Mouse (Mus musculus) urinary bladder, postnatal 25 days (tissue): ENCODE data around the gene Tmem139.

Experiments
- DNase-seq: peaks from one replicate; pipeline ENCODE4 v3.0.0; 2022; ENCODE audit warnings: low spot score

Gene Tmem139

DNA sequence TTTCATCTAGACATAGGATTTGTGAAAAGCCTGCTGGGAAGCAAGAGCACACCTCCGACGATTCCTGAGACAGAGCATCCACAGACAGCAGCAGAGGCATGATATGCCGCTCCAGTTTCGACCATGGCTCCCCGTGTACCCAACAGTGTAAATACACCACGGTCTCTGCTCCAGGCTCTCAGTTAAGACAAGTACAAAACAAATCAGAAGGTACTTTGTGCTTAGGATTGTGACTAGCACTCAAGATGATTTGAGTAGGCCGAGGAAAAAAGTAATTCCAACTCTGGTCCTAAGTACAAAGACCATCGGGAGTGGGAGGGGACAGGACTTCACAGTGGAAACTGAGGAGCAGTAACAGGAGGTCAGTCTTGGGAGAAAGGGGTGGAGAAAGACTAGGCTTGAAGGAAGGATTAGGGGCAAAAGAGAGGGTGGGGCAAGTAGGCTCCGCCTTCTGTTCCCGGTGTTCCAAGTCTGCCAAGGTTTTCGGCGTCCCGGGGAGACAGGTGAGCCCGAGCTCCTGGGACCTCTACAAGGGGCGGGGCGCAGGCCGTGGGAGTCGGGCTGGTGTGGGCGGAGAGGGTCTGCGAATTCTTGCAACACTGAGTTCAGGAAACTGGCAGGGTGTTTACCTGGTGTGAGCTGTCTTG, at the start of gene Tmem139:
Tmem139 (plus strand) TSS at position 447 of the 647 bp plus-strand sequence.
- no peak for DNase-seq

DNA sequence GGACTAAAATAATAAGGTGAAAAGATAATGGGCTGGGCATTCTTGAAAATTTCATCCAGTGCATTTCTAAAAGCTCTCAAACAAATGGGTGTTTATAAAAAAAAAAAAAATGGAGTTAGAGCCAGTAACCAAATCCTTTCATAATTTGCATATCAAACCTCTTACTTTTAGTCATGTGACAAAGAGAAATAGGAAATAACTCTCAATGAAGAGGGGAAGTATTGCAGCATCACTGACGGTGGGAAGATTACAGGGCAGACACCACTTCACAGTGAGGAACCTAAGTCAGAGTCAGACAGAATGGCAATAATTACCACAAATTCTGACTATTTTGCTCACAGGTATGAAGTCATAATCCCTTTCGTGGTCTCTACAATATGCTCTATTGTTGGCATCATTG, 46.7 kb upstream of the Tmem139 start, which contains the start of gene Tas2r144:
Tas2r144 (plus strand) TSS at position 301 of the 400 bp plus-strand sequence.
- DNase-seq: no peak

DNA sequence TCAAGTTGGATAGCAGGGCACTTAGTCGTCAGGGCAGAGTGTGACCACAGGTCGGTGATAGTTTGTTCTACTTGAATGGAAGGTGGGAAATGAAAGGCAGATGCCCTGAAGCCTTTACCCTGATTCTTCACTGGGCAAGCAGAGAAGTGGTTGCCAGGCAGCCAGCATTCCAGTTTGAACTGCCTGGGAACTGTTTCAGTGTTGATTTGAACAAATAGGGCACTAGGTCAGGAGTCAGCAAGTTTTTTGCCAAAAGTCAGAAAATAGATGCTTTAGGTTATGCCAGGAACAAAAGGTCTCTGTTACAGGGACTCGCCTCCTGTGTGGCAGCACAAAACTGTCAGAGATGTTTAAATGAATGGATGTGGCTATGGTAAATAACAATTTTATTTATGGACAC, 39.5 kb upstream of the Tmem139 start:
- DNase-seq: no peak

DNA sequence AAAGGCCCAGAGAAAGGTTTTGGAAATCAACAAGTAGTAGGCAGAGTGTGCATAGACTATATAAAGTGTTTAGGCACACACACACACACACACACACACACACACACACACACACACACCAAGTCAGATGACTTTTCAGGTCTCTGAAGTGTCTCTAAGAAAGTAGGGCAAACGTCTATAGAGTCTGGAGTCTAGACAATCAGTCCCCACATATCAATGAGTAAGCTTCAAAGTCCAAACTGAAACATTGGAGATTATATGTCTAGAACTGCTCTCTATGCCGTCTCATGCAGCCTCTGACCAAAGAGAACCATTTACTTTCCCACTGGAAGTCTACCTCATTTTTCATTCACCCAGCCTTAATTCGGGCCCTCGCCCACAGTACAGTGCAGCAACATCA, 36.7 kb upstream of the Tmem139 start:
- no peak for DNase-seq

DNA sequence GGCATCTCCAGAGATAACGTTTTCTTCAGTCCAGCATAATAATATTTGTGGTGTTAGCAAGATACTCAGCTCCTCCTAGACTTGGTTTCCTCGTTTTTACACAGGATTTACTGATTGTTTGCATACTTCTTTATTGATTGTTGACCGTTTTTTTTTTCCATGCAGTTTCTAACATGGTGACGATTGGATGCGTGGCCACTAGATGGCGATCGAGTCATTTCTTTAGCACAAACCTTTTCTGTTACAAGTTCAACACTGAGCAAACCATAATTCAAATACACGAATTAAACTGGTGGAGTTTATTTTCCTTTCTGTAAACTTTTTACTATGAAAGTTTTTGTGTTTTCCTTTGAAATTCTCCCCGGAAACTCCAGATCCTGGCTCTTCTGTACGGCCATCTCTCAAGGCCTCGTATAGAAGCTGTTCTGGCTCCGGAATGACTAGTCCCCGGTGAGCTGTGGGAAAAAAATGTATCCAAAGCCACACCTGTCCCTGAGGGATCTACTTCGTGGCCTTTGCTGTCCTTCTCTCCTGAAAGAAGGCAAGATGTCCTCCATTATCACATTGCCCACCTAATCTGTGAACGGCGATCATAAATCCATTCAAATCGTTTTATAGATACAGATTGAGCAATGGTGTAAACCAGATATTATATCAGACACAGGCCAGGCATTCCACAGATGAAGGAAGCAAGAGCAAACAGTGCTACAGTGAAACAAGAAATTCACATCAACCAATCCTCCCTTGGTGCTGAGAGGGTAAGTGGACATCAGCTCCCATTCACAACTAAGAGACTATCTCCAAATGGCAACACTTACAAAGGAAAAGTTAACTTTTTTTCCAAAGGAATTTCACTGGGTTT, 34.3 kb upstream of the Tmem139 start:
- DNase-seq: peak; percentile 60

DNA sequence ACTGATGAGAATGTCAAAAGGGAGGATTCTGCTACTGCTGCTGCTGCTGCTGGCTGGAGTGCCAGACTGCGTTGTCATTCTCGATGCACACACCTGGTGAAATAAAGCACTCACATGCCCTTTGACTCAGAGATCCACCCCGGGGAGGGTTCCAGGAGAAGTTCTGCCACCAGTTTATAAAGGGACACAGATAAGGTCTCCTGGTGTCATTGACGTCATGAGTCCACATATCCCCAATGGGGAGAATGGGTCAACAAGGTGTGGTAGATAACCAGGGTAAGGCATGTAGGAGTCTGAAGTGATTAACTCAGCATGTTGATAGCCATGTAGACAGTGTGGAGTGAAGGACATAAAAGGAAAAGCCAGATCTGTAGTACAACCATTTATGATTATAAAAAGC, 32.2 kb upstream of the Tmem139 start:
- no peak for DNase-seq

DNA sequence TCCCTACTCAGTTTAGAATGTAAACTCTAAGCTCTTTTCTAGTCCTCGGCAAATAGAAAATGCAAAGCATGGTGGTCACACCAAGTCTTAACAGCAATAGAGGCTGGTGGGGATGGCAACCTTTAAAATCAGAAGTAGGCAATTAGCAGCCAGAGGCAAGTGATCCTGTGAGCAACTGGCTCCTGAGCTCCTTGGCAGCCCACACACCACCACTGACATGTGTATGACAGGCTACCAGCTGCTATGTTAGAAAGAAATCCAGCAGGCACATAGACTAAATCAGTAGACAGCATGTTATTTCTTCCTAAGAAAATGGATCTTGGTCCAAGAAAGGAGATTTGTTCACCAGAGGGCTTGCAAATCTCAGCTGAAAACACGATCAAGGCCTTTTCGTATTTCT, 30.6 kb upstream of the Tmem139 start:
- DNase-seq: no peak

DNA sequence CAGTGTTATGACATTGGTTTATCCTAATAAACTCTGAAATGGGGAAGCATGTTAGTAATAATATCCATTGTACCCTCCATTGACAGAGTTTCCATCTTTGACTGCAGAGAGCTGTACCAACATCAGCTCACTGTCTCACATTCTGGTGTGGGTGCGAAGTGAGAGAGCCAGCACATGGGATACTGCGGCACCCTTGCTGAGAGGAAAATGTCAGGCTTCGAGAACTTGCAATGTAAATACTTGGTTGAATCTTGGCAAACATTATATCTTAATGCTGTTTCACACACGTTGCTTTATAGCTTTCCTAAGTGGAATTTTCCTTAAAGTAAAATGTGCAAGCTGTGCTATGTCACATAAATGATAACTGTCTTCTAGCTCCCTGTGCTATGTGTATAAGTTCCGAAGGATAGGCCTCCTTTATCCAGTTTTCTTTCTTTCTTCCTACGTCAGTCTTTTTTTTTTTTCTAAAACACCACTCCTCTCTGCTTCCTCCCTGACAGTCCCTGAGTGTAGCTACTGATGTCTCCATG, 24.4 kb upstream of the Tmem139 start:
- DNase-seq: no peak

DNA sequence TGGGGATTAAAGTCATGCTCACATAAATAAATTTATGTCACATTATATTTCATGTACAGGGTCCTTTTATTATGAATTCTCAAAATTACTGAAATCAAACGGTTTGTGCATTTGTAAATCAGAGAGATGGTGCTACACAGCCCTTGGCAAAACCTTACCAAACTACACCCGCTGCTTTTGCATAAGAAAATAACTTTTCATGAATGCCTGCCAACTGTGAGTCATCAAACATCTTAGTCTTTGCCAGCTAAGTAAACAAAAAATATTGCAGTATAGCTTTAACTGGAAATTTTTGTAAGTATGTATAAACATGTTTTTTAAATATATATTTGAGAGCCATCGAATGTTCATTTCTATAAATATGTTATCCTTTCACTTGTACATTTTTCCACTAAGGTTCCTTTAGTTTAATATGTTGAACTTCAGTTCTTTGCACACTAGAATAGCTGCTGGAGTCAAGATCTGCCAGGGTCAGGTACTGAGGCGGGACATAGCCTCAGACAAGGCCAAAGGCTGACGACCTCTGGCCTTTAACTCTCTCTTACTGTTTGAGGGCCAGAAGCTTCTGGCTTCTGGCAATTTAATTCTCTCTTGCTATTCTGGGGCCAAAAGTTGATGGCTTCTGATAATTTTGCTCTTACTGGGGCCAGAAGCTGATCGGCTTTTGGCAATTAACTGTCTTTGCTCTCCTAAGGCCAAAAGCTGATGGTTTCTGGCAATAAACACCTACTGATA, 20.3 kb upstream of the Tmem139 start:
- DNase-seq: no peak

DNA sequence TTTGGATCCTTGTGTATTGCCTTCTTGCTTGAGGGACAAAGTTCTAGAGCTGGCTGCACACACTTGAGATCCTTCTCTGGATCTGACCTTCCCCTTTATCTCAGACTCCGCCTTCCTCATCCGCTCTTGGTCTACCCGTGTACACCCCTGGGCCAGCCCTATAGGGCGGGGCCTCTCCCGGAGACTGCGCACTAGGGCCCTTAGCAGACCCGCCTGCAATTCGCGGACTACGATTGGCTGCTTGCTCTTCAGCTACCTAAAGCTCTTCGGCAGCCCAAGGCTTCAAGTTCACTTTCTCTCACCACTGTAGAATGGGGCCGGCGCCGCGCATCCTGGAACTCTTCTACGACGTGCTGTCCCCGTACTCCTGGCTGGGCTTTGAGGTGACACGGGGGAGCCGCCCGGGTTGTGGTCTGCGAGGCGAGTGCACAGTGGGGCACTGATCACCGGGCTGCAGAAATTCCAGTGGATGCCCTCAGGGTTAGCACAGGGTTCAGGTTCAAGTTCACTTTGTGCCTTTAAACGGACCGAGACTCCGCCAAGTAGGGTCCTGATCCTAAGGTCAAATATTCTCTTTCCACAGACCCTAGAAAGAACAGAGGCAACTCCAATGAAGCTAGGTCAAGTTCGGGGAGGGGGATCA, 15.9 kb upstream of the Tmem139 start, which contains the start of gene Gstk1:
Gstk1 (plus strand) TSS at position 225 of the 643 bp plus-strand sequence.
- DNase-seq: peak; percentile 69

DNA sequence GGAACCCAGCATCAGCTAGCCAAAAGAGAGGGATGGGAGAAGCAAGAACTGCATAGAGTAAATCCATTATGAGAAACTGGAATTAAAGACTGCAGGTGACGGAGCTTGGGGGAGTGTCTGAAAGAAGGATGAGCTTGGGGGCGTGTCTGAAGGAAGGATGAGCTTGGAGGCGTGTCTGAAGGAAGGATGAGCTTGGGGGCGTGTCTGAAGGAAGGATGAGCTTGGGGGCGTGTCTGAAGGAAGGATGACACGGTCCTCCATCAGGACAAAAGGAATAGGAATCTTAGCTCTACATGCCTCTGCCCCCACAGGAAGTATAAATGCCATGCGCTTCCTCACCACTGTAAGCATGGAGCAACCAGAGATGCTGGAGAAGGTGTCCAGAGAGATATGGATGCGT, 14.6 kb upstream of the Tmem139 start:
- DNase-seq: no peak

DNA sequence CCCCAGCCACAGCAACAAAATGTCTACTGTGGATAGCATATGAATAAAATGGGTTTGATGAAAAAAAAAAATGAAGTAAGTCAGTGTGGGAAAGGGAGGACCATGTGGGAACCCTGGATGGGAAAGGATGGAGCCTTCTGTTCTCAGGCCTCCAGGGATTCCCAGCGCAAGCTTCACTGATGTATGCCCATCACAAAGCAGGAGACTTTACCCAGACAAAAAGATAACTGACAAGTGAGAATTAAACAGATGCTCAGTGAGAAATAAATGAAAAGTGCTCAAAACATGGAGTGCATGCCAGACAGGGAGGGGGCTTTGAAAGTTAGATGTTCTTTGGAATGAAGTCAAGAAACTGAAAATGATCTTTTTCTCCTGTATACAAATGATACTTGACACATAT, 13.8 kb upstream of the Tmem139 start:
- no peak for DNase-seq

DNA sequence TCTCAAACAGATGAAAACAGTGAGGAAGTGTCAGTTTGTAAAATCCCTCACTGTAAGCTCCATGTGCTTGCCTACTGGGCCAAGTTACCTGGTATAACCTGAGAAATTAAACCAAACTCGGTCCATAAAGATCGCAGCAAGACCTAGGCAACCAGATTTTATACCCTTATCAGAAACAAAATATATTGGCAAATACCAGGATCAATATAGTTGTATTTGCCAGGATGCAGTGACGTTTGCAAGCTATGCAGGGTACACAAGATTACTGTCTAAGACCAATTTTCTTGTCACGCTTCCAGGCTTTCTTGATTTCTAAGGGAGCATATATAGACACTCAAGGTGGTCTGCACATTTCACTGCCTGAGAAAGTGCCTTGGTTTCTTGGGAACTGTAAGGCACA, 10.0 kb upstream of the Tmem139 start:
- DNase-seq: no peak

DNA sequence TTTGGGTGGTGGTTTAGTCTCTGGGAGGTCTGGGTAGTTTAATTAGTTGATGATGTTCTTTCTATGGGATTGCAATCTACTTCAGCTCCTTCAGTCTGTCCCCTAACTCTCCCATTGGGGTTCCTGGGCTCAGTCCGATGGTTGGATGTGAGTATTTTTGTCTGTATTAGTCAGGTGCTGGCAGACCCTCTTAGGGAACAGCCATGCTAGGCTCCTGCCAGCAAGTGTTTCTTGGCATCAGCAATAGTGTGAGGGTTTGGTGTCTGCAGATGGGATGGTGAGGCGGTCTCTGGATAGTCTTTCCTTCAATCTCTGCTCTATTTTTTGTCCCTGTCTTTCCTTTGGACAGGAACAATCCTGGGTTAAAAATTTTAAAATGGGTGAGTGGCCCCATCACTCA, 8.7 kb upstream of the Tmem139 start:
- DNase-seq: no peak

DNA sequence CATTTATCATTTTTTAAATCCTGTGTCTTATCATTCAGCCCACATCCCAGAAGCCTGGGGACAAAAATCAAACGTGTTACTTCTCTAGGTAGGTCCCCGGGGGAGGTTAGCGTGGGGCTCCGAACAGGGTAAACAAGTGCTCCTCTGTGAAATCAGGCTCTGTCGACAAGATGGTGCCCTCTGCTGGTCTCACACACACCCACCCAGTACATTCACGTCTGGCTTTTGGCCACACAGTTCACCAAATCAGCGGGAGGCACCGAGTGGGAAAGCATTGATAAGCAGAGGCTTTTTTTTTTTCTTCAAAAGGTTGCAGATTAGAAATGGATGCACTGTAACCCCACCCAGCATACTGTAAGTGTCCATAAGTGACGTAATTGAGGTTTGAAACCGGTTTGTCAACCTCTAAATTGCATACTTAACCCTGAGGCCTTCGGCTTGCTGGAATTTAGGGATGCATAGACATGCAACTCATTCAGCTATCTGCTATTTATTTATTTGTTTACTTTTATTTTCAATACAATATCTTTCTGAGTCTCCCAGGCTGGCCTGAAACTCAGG, 4.4 kb upstream of the Tmem139 start:
- peak; percentile 39 for DNase-seq

DNA sequence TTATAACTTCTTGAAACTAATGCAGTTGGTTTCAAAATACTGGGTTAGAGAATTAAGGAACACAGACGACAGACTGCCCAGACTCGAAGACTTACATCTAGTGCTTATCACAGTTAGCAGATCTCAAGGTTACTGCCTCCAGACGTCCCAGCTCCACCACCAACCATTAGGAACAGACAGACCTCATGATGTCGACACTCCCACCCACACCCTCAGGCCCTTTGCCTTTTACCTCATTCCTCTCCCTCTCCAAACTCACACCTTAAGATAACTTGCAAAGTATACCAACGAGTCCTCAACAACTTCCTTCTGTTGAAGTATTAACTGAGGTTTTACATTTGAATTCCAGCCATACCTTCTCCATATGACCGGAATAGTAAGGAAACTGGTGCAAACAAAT, 1.3 kb upstream of the Tmem139 start:
- no peak for DNase-seq

DNA sequence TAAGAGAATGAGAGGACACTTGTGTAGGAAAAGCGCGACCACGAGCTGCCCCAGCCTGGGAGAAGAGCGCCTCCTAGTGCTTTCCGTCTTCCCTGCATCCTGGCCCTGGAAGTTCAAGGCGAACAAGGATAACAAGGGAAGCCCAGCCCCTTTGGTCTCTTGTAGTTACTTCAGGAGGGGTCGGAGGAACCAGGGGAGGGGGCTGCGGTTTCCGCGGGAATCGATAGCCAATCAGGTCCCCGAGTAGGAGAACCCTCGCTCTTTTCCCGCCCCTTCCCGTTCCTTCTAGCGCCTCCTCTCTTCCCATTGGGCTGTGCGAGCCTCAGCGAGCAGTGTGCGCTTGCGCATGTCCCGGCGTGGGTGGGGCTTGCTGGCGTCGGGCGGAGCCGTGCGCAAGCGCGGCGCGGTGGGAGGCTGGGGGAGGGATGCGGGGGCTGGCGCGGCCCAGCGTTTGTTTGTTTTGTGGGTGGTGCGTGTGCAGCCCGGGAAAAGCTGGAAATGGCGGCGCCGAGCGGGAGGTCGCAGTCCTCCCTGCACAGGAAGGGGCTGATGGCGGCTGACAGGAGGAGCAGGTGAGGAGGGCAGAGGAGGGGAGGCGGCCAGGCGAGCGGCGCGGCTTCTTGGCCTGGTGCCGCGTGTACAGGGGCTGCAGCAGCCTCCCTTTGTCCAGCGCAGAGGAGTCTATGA, 3.0 kb downstream of the Tmem139 start, which contains the start of gene Casp2:
Casp2 (plus strand) TSS at position 360 of the 687 bp plus-strand sequence.
- DNase-seq: peak; percentile 99

DNA sequence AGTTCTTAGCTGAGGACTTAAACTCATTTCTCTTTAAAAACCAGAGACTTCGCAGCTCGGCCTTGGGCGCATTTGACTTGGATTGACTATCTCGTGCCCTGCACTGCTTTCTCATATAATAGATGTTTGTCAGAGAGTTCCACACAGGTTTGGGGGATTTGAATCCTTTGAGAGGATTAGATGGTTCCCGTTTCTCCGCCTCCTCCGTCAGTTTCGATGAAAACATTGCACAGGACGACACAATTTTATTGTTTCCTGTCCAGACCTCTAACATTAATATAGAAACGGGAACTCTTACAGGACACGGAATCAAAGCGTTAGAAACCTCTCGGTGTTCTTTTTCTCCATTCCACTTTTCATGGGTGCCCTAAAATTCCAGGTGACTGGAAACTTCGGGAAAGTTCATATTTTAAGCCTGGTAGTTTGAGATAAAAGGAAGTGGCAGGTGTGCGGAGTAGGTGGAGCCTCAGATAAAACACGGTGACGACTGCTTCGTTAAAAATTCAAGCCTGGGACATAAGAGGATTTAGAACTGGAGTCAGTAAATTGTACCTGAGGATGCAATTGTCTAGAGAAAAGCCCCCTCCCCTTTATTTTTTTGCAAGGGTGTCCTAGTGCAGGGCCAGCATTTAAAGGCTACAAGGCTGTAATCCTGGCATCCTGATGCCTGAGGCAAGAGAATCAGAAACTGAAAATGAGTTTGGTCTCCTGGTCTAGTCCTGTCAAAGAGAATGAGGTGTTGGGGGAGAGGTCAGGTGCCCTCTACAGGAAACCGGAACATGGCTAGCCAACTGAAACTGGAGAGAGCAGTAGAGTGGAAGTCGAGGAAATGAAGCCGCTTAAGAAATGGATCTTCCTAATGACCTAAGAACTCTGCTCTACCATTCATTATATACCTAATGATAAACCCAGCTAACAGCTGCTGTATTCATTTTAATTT, 3.9 kb downstream of the Tmem139 start:
- DNase-seq: no peak

DNA sequence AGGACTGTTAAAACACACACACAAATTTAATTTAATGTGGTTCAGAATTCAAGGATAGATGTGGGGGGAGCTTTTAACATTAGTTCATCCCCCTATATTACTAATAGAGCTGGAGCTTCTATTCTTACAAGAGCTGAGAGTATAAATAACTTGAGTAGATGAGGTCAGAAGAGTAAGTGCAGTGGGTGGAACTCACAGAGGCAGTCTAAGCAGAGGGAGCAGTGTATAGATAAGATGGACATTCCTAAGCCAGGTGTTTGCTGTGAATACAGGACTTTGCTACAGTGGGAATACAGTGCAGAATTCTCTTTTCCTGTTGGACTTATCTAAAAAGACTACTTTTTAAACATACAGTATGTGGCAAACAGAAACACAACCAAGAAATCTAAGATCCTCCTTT, 9.0 kb downstream of the Tmem139 start:
- no peak for DNase-seq

DNA sequence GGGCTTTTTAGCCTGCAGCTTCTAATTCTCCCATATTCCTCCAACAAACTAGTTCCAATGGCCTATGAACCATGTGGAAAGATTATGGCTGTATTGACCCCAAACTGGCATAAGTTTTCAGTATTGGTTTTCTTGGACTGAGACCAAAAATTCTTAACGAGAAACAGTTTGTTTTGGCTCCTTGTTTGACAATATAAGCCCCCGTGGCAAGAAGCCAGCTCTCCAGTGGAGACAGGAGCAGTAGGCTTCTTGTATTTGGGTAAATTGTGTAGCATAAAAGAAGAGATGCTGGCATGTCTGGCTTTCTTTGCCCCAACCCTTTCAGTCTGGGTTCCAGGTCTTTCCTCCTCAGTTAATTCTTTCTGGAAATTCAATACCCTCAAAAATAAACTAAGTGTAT, 14.4 kb downstream of the Tmem139 start:
- DNase-seq: no peak
